Mouse (Mus musculus) embryonic fibroblast, embryonic 13.5 days (primary cell): ENCODE measurements around the gene Kcnj9. TPM values are rescaled to one million over a fixed set of nuclear protein-coding genes. Genes with fewer than 3 reads are reported as not detected.

Experiments
- H3K27ac ChIP-seq: 2 replicates; pipeline ENCODE4 v1.5.1; 2012; ENCODE audit warnings: low read length, control low read depth, inconsistent platforms; ENCODE audit not compliant: insufficient read depth
- H3K4me1 ChIP-seq: 2 replicates; pipeline ENCODE4 v1.6.1; 2011; ENCODE audit warnings: low read length; ENCODE audit not compliant: control insufficient read depth, insufficient read depth
- H3K4me3 ChIP-seq: 2 replicates; pipeline ENCODE4 v1.5.1; 2011; ENCODE audit warnings: mild to moderate bottlenecking, control low read depth, low read length; ENCODE audit not compliant: insufficient read depth
- CTCF ChIP-seq: IDR thresholded peaks from 2 replicates; pipeline ENCODE4 v1.5.1; 2011; ENCODE audit warnings: mild to moderate bottlenecking, control low read depth, low read length, moderate library complexity, borderline replicate concordance; ENCODE audit not compliant: insufficient read depth
- POLR2A ChIP-seq: IDR thresholded peaks from 2 replicates; pipeline ENCODE4 v1.6.1; 2011; ENCODE audit warnings: low read depth, mild to moderate bottlenecking, control low read depth, low read length, moderate library complexity
- polyA plus RNA-seq: library from polyadenylated mRNA; stranded (reverse); fragments of >200 nt; gene quantifications from 2 replicates; pipeline ENCODE4 v1.2.4, GENCODE M21; 2011; ENCODE audit warnings: low read depth; ENCODE audit not compliant: missing spikeins, insufficient read length

Kcnj9 gene
- polyA plus RNA-seq, 1 experiment = not detected

DNA sequence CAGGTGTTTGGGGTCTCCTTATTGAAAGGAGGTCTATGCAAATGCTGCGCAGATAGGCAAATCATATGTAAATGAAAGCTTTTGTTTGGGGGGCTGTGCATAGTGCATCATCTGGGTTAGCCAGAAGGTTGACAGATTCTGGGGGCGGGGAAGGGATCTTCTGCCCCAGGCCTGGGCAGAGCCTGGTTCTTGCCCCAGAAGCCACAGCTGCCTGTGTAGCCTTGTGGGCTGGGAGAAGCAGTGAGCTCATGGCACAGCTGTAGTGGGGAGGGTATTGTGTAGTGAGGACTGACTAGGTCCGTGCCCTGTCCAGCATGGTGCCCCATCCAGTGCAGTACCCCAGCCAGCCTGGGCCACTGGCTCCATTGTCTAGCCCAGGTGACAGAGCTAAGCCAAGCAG, 14.2 kb downstream of the Kcnj9 start:
- Histone ChIP-seq H3K4me3 (no peak overlapping the region), H3K4me1 (peaks cover 5% of the 10 kb centered on the region; the same call in 1 of the 2 replicates), H3K27ac (no peak overlapping the region)
- TF ChIP-seq CTCF = no peak
- no peak for TF ChIP-seq POLR2A

- H3K4me3 ChIP-seq = no peak overlapping the region
- peaks cover 5% of the 10 kb centered on the region; the same call in 1 of the 2 replicates for H3K4me1 ChIP-seq
- H3K27ac ChIP-seq = no peak overlapping the region
- TF ChIP-seq POLR2A (no peak), CTCF (no peak)
These were observed 15.3 kb downstream of the Kcnj9 start for GRCm38 (mm10) chr1:172313613-172314411.

GRCm38 (mm10) chr1:172312768-172313561, 16.2 kb downstream of the Kcnj9 start:
- H3K4me1 ChIP-seq = peaks cover 5% of the 10 kb centered on the region; the same call in 1 of the 2 replicates
- H3K4me3 ChIP-seq = peak overlapping the region; percentile 70
- no peak overlapping the region for H3K27ac ChIP-seq
- no peak for TF ChIP-seq CTCF
- TF ChIP-seq POLR2A = no peak

GRCm38 (mm10) chr1:172311921-172312767, 17.0 kb downstream of the Kcnj9 start:
- TF ChIP-seq CTCF (no peak), POLR2A (peak; percentile 69)
- H3K27ac ChIP-seq = peak overlapping the region; percentile 66
- H3K4me1 ChIP-seq = peaks cover 5% of the 10 kb centered on the region; the same call in 1 of the 2 replicates
- H3K4me3 ChIP-seq = peak overlapping the region; percentile 70

GRCm38 (mm10) chr1:172311248-172311906, 17.7 kb downstream of the Kcnj9 start:
- H3K4me1 ChIP-seq = peaks cover 5% of the 10 kb centered on the region; the same call in 1 of the 2 replicates
- H3K27ac ChIP-seq = peak overlapping the region; percentile 66
- TF ChIP-seq CTCF (no peak), POLR2A (peak; percentile 37; the same call in 1 of the 2 replicates)
- H3K4me3 ChIP-seq = peak overlapping the region; percentile 50

DNA sequence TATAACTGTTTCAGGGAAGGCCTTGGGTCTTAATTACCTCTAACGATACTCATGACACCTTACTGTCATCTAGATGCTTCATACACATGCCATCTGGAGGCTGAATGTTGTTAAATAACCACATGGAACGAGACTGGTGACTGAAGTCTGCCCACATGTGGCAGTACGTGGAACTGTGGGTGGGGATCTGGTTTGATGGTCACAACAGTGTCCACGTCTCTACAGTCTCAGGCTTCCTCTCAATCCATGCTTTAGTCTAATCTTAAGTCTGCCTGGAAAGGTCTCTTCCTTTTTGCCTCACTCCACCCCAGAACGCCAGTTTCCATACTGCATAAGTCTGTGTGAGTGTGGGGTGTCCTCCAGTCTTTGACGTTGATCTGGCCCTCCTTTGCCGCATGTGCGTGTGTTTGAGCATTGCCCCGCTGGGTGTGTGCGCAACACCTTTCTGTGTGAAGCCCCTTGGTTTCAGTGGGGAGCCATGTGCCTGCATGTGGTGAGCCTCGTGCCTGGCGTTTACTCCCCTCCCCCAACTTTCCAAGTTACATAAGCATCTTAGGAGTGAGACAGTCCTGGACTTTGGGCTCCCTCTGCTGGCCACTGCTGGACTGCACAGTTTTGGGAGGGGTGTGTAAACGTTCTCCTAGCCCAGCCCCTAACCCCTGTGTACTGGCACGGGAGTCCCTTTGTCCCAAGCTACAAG, 19.3 kb downstream of the Kcnj9 start:
- Histone ChIP-seq H3K27ac (peak overlapping the region; percentile 61), H3K4me1 (peaks cover 5% of the 10 kb centered on the region; the same call in 1 of the 2 replicates), H3K4me3 (peak overlapping the region; percentile 5; the same call in 1 of the 2 replicates)
- peak; percentile 43 for TF ChIP-seq POLR2A
- TF ChIP-seq CTCF = peak; percentile 90

DNA sequence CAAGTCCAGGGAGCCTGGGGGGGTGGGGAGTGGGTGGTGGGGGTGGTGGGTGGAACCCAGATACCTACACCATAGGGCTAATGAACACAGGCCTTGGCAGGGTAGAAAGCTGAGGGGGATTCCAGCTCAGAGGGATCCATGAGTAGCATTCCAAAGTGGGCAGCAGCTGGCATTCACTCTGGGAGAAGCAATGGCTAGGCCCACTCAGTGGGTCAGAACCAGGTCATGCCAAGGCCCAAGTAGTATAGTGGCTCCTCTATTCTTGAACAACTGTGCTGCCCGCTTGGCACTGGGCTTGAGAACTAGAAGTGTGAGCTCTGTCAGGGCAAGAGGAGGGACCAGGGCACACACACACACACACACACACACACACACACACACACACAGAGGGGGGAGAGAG, 20.7 kb downstream of the Kcnj9 start:
- Histone ChIP-seq H3K27ac (no peak overlapping the region), H3K4me3 (no peak overlapping the region), H3K4me1 (peaks cover 5% of the 10 kb centered on the region; the same call in 1 of the 2 replicates)
- TF ChIP-seq POLR2A = no peak
- no peak for TF ChIP-seq CTCF

DNA sequence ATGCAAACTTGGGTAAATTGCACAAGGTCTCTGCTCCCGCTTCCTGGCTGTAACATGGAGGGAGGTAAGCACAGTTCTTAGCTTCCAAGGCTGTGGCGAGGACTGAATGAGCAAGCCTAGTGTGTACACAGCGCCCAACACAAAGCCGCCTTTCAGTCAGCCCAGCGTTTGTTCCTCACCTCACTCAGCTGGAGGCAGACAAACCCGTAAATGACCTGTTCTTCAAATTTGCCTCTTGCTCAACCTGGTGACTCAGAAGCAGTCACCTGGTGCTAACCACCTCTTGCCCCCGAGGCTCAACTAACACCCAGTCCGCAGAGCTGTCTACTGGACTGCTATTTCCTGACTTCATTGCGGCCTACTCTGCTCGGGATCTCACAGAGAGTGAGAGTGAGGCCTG, 21.2 kb downstream of the Kcnj9 start:
- TF ChIP-seq POLR2A = no peak
- no peak for TF ChIP-seq CTCF
- Histone ChIP-seq H3K4me1 (peaks cover 3% of the 10 kb centered on the region; the same call in 1 of the 2 replicates), H3K27ac (no peak overlapping the region), H3K4me3 (no peak overlapping the region)
